Mouse (Mus musculus) heart, embryonic 16.5 days (tissue): ENCODE results near the gene Cryba4. TPM values are rescaled to one million over a fixed set of nuclear protein-coding genes. Genes with fewer than 3 reads are reported as not detected.
A peak's percentile ranks its signal among the peaks of the same experiment; 100 is the strongest.

ENCODE experiments used
- ATAC-seq: fragments of 200-750 bp; cut with Nextera tagmentation; replicated peaks from 2 replicates; pipeline ENCODE4 v1.8.0; 2017; ENCODE audit warnings: moderate number of reproducible peaks; ENCODE audit not compliant: insufficient read depth, low FRiP score; ENCODE audit errors: extremely low read depth
- H3K27ac ChIP-seq: fragments of 300-500 bp; sonication (generic); 2 replicates; pipeline ENCODE4 v1.5.1; 2014; ENCODE audit warnings: mild to moderate bottlenecking, low read length, control low read depth, moderate library complexity
- H3K27me3 ChIP-seq: fragments of 300-500 bp; sonication (generic); 2 replicates; pipeline ENCODE4 v1.6.1; 2014; ENCODE audit warnings: low read length, mixed read lengths; ENCODE audit not compliant: control insufficient read depth, insufficient read depth
- H3K36me3 ChIP-seq: fragments of 300-500 bp; sonication (generic); 2 replicates; pipeline ENCODE4 v1.6.1; 2014; ENCODE audit not compliant: control insufficient read depth, insufficient read depth
- H3K4me1 ChIP-seq: fragments of 300-500 bp; sonication (generic); 2 replicates; pipeline ENCODE4 v1.6.1; 2014; ENCODE audit warnings: low read length, mixed read lengths; ENCODE audit not compliant: control insufficient read depth, insufficient read depth
- H3K4me2 ChIP-seq: fragments of 300-500 bp; sonication (generic); 2 replicates; pipeline ENCODE4 v1.6.1; 2014; ENCODE audit warnings: low read depth, mild to moderate bottlenecking, control low read depth, low read length
- H3K4me3 ChIP-seq: fragments of 300-500 bp; sonication (generic); 2 replicates; pipeline ENCODE4 v1.5.1; 2014; ENCODE audit warnings: mild to moderate bottlenecking, control low read depth, low read length
- H3K9ac ChIP-seq: fragments of 300-500 bp; sonication (generic); 2 replicates; pipeline ENCODE4 v1.6.1; 2014; ENCODE audit warnings: low read length, control low read depth
- H3K9me3 ChIP-seq: fragments of 300-500 bp; sonication (generic); replicated peaks from 2 replicates; pipeline ENCODE4 v1.6.1; 2016; ENCODE audit warnings: low read length; ENCODE audit not compliant: control insufficient read depth
- WGBS: fragments of 180-500 bp; shearing (Covaris S2); extraction: QIAGEN DNeasy Blood & Tissue Kit; methylation state at CpG from one replicate; pipeline ENCODE4 v1.1.7; 2014; 5-methylcytosine and 5-hydroxymethylcytosine counted together
- polyA plus RNA-seq: library from polyadenylated mRNA; unstranded; fragments of >200 nt; fragmentation: Nextera tagmentation; extraction: Ambion mirVana; gene quantifications from 2 replicates; pipeline ENCODE4 v1.2.1, GENCODE M21; 2015

The Cryba4 gene
- polyA plus RNA-seq, 1 experiment from 2014 or later, result 1.6 TPM

GRCm38 (mm10) chr5:112260818-112261217, 8.5 kb upstream of the Cryba4 start:
- no peaks in the 10 kb centered on the region; the same call in 1 of the 2 replicates for H3K27me3 ChIP-seq
- no peak overlapping the region for H3K27ac ChIP-seq
- no peak overlapping the region for H3K4me3 ChIP-seq
- ATAC-seq, result no peak
- H3K4me2 ChIP-seq, result no peak overlapping the region
- no peak overlapping the region for H3K9ac ChIP-seq
- no peaks in the 10 kb centered on the region; the same call in 1 of the 2 replicates for H3K4me1 ChIP-seq
- no peaks in the 10 kb centered on the region for H3K9me3 ChIP-seq
- no peaks in the 10 kb centered on the region for H3K36me3 ChIP-seq
- WGBS, result 72% methylated on average over 3 of the region's 3 CpGs

DNA sequence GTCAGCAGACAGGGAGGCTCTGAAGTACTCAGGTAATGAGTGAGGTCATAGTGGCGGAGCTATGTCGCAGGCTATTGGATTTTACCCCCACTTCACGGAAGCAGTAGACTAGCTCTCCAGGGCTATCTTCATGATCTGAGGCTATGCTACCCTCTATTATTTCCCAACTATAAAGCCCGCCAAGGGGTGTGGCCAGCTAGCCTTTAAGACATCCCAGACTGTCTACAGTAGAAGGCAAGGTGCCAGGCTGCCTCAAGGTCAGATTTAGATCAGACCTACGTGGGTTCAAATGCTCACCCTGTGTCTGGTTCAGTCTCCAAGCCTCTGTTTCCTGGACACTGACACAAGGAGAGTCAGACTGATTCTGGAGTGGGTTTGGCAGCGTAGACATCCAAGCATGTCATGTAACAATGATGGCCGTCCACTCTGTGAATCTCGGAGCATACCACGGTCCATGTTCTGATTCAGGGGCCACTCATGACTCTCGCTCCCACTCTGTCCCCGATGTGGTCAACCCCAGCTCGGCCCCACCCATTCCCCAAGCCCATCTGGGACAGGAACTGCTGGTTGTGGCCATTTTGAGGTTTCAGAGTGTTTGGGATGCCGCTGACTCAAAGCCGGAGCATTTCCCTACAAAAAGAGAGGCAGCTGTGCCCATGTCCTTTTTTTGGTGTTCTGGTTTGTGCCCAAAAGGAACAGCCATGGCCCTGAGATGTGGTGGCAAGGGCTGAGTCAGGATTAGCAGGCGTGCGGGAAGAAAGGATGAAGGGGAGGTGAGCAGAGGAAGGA, 7.7 kb upstream of the Cryba4 start:
- Histone ChIP-seq H3K9me3 (no peaks in the 10 kb centered on the region), H3K4me3 (no peak overlapping the region), H3K27ac (no peak overlapping the region), H3K27me3 (no peaks in the 10 kb centered on the region; the same call in 1 of the 2 replicates), H3K9ac (no peak overlapping the region), H3K36me3 (no peaks in the 10 kb centered on the region), H3K4me1 (peaks cover 7% of the 10 kb centered on the region), H3K4me2 (no peak overlapping the region)
- no peak for ATAC-seq
- 80% methylated on average over 16 of the region's 16 CpGs for WGBS

GRCm38 (mm10) chr5:112257896-112258295, 5.6 kb upstream of the Cryba4 start:
- Histone ChIP-seq H3K27me3 (no peaks in the 10 kb centered on the region; the same call in 1 of the 2 replicates), H3K27ac (no peak overlapping the region), H3K4me3 (no peak overlapping the region), H3K9ac (no peak overlapping the region), H3K36me3 (no peaks in the 10 kb centered on the region), H3K9me3 (no peaks in the 10 kb centered on the region), H3K4me2 (no peak overlapping the region), H3K4me1 (peaks cover 20% of the 10 kb centered on the region)
- WGBS, result 76% methylated on average over 3 of the region's 3 CpGs
- ATAC-seq, result no peak

DNA sequence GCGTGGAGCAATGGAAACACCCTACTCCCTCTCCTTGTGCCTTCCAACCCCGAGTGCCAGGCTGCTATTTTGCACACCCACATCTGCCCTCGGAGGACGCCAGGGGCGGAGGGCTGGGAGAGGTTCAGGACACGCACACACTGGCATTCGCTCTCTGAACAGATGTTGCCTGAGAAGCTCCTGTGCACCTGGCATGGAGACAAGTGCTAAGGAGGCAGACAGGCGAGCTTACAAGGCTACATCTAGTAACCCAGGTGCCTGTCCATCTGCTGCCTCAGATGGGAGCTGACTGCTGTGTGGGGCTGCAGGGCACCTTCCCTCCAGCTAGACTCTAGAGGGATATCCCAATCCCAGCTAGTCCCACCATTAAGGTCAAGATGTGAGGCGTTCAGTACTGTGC, 4.1 kb upstream of the Cryba4 start:
- no peaks in the 10 kb centered on the region for H3K9me3 ChIP-seq
- H3K27me3 ChIP-seq, result no peaks in the 10 kb centered on the region; the same call in 1 of the 2 replicates
- no peak for ATAC-seq
- peaks cover 29% of the 10 kb centered on the region for H3K4me1 ChIP-seq
- no peak overlapping the region for H3K27ac ChIP-seq
- no peak overlapping the region for H3K4me2 ChIP-seq
- no peaks in the 10 kb centered on the region for H3K36me3 ChIP-seq
- H3K9ac ChIP-seq, result no peak overlapping the region
- H3K4me3 ChIP-seq, result no peak overlapping the region
- 75% methylated on average over 9 of the region's 9 CpGs for WGBS

DNA sequence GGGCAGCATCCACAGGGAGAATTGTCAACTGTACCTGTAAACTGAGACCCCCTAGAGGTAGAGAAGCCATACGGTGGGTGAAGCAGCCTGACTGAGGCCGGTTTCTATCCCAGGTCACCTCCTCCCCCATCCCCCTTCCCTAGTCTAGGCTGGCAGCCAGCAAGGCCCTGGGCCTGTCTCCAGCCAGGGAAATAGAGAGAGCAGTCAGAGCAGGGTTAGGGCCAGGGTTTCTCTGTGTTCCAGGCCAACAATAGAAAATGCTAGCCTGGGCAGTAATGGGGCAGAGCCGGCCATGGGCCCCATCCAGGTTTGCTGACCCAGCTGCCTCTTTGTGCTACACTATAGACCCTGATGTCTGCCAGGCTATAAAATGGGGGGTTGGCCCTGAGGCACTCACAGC, 3.1 kb upstream of the Cryba4 start, which contains the start of gene Crybb1:
Gene Crybb1, plus strand, starts transcription at position 390 of the 400 bp plus-strand sequence.
- no peak within 1 kb of the TSS for H3K4me2 ChIP-seq
- H3K4me3 ChIP-seq, result no peak within 1 kb of the TSS
- H3K27ac ChIP-seq, result peak within 1 kb of the TSS; percentile 74
- H3K27me3 ChIP-seq, result no peaks in the 10 kb centered on the region; the same call in 1 of the 2 replicates
- H3K9ac ChIP-seq, result no peak within 1 kb of the TSS; the same call in 1 of the 2 replicates
- 35% methylated on average over 3 of the region's 3 CpGs for WGBS
- H3K4me1 ChIP-seq, result peaks cover 29% of the 10 kb centered on the region
- H3K9me3 ChIP-seq, result no peaks in the 10 kb centered on the region
- H3K36me3 ChIP-seq, result no peaks in the 10 kb centered on the region
- ATAC-seq, result peak; percentile 64

- Histone ChIP-seq H3K4me3 (no peak overlapping the region), H3K27ac (peak overlapping the region; percentile 74), H3K36me3 (no peaks in the 10 kb centered on the region), H3K9ac (no peak overlapping the region), H3K4me1 (peaks cover 29% of the 10 kb centered on the region), H3K4me2 (no peak overlapping the region), H3K9me3 (no peaks in the 10 kb centered on the region), H3K27me3 (no peaks in the 10 kb centered on the region; the same call in 1 of the 2 replicates)
- ATAC-seq, result peak; percentile 64
- WGBS, result 39% methylated on average over 7 of the region's 7 CpGs
These were observed 2.0 kb upstream of the Cryba4 start for GRCm38 (mm10) chr5:112254282-112254806.

DNA sequence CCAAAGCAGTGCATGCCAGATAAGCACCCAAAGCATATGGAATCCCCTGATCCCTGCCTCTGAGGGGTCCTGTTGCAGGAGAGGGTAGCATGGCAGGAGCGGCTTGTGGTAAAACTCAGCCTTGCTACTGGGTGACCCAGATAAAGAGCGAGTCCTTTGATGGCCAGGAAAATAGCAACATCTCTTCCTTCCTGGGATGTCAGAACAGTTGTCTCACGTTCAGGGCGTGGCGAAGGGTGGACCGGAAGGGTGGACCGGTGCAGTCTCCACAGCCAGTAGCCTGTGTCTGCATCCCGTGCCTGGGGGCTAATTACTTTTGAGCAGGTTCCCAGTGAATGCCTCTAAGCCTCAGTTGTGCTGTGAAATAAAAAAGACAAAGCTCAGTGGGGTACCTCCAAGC, 851 bp upstream of the Cryba4 start:
- H3K4me3 ChIP-seq, result no peak overlapping the region
- no peaks in the 10 kb centered on the region for H3K36me3 ChIP-seq
- no peak overlapping the region for H3K9ac ChIP-seq
- ATAC-seq, result no peak
- no peak overlapping the region for H3K4me2 ChIP-seq
- H3K27ac ChIP-seq, result peak overlapping the region; percentile 74; the same call in 1 of the 2 replicates
- peaks cover 29% of the 10 kb centered on the region for H3K4me1 ChIP-seq
- 51% methylated on average over 8 of the region's 8 CpGs for WGBS
- no peaks in the 10 kb centered on the region for H3K27me3 ChIP-seq
- H3K9me3 ChIP-seq, result no peaks in the 10 kb centered on the region

- H3K9me3 ChIP-seq, result no peaks in the 10 kb centered on the region
- ATAC-seq, result no peak
- peaks cover 5% of the 10 kb centered on the region; the same call in 1 of the 2 replicates for H3K27me3 ChIP-seq
- no peak overlapping the region for H3K9ac ChIP-seq
- no peak overlapping the region for H3K27ac ChIP-seq
- no peak overlapping the region for H3K4me3 ChIP-seq
- 82% methylated on average over 11 of the region's 11 CpGs for WGBS
- H3K4me2 ChIP-seq, result no peak overlapping the region
- H3K4me1 ChIP-seq, result peaks cover 23% of the 10 kb centered on the region
- H3K36me3 ChIP-seq, result no peaks in the 10 kb centered on the region
These were observed 3.2 kb downstream of the Cryba4 start for GRCm38 (mm10) chr5:112249106-112249505.

DNA sequence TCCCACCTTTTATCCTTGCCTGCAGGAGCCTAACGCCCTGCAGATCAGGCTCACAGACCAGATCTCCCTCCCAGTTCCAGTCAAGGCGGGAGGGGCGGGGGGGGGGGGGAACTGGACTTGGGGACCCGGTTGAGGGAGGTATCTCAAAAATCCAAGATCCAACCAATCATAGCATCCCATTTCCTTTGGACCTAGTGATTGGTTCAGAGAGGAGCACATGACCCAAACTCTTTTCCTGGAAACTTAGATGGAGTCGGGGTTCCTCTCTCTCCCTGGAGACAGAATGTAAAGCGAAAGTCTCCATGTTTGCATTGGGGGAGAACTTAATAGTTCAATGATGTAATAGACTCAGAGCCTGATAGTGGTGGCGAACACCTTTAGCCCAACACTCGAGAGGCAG, 4.9 kb downstream of the Cryba4 start:
- ATAC-seq, result no peak

More for the DNA sequence above, 4.9 kb downstream of the Cryba4 start:
- no peak overlapping the region for H3K4me2 ChIP-seq
- H3K27me3 ChIP-seq, result peaks cover 5% of the 10 kb centered on the region; the same call in 1 of the 2 replicates
- H3K4me1 ChIP-seq, result peaks cover 19% of the 10 kb centered on the region
- H3K9ac ChIP-seq, result no peak overlapping the region
- H3K36me3 ChIP-seq, result no peaks in the 10 kb centered on the region
- no peaks in the 10 kb centered on the region for H3K9me3 ChIP-seq
- no peak overlapping the region for H3K4me3 ChIP-seq
- no peak overlapping the region for H3K27ac ChIP-seq
- 38% methylated on average over 8 of the region's 8 CpGs for WGBS
